Mouse (Mus musculus) liver, postnatal 0 days (tissue): ENCODE measurements around the gene Zfp612.

ENCODE experiments used
- CTCF ChIP-seq: sonication (generic); IDR thresholded peaks from 2 replicates; pipeline ENCODE4 v1.5.1; 2016; ENCODE audit warnings: antibody characterized with exemption, low read depth
- EP300 ChIP-seq: IDR thresholded peaks from 2 replicates; pipeline ENCODE4 v1.6.1; 2016; ENCODE audit warnings: antibody characterized with exemption, low read depth, mild to moderate bottlenecking

DNA sequence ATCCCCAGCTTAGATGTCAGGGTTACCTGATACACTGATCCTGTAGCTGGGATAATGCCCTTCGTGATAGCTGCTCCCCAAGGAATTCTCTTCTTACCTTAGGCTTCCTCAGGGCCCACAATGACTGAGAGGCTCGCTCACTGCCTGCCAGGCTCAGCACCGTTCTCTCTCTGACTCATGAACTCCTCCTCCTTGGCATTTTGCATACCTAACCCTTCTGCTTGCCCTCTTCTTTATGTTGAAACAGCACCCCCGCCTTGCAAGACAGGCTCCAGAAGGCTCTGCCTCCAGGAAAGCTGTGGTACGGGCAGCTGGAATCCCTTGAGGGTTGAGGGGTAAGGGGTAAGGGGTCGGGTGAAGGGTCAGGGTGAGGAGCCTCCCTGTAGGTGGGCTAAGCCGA, 40.3 kb upstream of the Zfp612 start:
- TF ChIP-seq EP300 = no peak
- no peak for TF ChIP-seq CTCF
